Mouse (Mus musculus) heart, embryonic 16.5 days (tissue): ENCODE results near the gene Eif3d. TPM values are rescaled to one million over a fixed set of nuclear protein-coding genes. Genes with fewer than 3 reads are reported as not detected.

Experiments
- ATAC-seq: fragments of 200-750 bp; cut with Nextera tagmentation; replicated peaks from 2 replicates; pipeline ENCODE4 v1.8.0; 2017; ENCODE audit warnings: moderate number of reproducible peaks; ENCODE audit not compliant: insufficient read depth, low FRiP score; ENCODE audit errors: extremely low read depth
- H3K27ac ChIP-seq: fragments of 300-500 bp; sonication (generic); 2 replicates; pipeline ENCODE4 v1.5.1; 2014; ENCODE audit warnings: mild to moderate bottlenecking, low read length, control low read depth, moderate library complexity
- H3K27me3 ChIP-seq: fragments of 300-500 bp; sonication (generic); 2 replicates; pipeline ENCODE4 v1.6.1; 2014; ENCODE audit warnings: low read length, mixed read lengths; ENCODE audit not compliant: control insufficient read depth, insufficient read depth
- H3K36me3 ChIP-seq: fragments of 300-500 bp; sonication (generic); 2 replicates; pipeline ENCODE4 v1.6.1; 2014; ENCODE audit not compliant: control insufficient read depth, insufficient read depth
- H3K4me1 ChIP-seq: fragments of 300-500 bp; sonication (generic); 2 replicates; pipeline ENCODE4 v1.6.1; 2014; ENCODE audit warnings: low read length, mixed read lengths; ENCODE audit not compliant: control insufficient read depth, insufficient read depth
- H3K4me2 ChIP-seq: fragments of 300-500 bp; sonication (generic); 2 replicates; pipeline ENCODE4 v1.6.1; 2014; ENCODE audit warnings: low read depth, mild to moderate bottlenecking, control low read depth, low read length
- H3K4me3 ChIP-seq: fragments of 300-500 bp; sonication (generic); 2 replicates; pipeline ENCODE4 v1.5.1; 2014; ENCODE audit warnings: mild to moderate bottlenecking, control low read depth, low read length
- H3K9ac ChIP-seq: fragments of 300-500 bp; sonication (generic); 2 replicates; pipeline ENCODE4 v1.6.1; 2014; ENCODE audit warnings: low read length, control low read depth
- H3K9me3 ChIP-seq: fragments of 300-500 bp; sonication (generic); replicated peaks from 2 replicates; pipeline ENCODE4 v1.6.1; 2016; ENCODE audit warnings: low read length; ENCODE audit not compliant: control insufficient read depth
- WGBS: fragments of 180-500 bp; shearing (Covaris S2); extraction: QIAGEN DNeasy Blood & Tissue Kit; methylation state at CpG from one replicate; pipeline ENCODE4 v1.1.7; 2014; 5-methylcytosine and 5-hydroxymethylcytosine counted together
- polyA plus RNA-seq: library from polyadenylated mRNA; unstranded; fragments of >200 nt; fragmentation: Nextera tagmentation; extraction: Ambion mirVana; gene quantifications from 2 replicates; pipeline ENCODE4 v1.2.1, GENCODE M21; 2015

Gene Eif3d
- polyA plus RNA-seq, 1 experiment from 2014 or later, result 125 TPM

DNA sequence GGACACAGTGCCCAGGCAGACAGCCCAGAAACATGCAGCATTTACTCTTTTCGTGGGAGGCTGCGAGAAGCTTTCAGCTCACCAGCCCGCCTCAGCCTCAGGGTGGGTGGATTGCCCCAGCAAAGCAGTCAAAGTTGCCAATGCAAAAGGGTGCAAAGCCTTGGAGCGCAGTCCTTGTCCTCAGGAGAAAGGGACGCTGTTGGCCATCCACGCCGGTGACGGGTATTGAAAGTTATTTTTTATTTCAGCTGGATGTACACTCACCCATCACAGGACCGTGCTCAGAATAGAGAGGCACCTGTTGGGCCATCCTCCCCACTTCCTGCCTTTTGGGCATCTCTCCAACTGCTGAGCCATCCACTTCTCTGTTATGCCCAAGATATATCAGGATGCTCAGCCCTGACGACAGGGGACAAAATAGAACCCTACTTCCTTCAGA, 8.8 kb upstream of the Eif3d start:
- 77% methylated on average over 10 of the region's 10 CpGs for WGBS
- no peak overlapping the region for H3K27ac ChIP-seq
- peaks cover 5% of the 10 kb centered on the region; the same call in 1 of the 2 replicates for H3K27me3 ChIP-seq
- H3K9ac ChIP-seq, result no peak overlapping the region
- no peaks in the 10 kb centered on the region for H3K9me3 ChIP-seq
- no peaks in the 10 kb centered on the region for H3K4me1 ChIP-seq
- ATAC-seq, result no peak
- H3K4me2 ChIP-seq, result no peak overlapping the region
- no peak overlapping the region for H3K4me3 ChIP-seq
- H3K36me3 ChIP-seq, result no peaks in the 10 kb centered on the region

DNA sequence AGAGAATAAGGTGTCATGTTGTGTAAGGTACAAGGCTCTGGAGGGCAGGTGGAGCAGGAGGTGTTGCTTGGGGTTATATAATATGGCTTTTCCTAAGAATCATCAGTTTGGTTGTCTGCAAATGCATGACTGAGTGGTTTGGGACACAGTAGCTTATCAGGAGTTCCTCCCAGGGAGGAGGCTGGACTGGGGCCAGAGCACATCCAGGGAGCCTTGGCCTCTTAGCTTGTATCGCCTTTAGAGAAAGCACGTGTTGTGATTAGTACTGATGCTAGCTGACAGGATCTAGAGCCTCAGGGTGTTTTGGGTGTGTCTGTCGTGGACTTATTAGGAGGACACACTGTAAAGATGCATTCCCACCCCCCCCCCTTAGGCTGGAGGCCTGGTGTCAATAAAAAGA, 7.0 kb upstream of the Eif3d start:
- Histone ChIP-seq H3K27ac (no peak overlapping the region), H3K4me1 (no peaks in the 10 kb centered on the region), H3K27me3 (peaks cover 5% of the 10 kb centered on the region), H3K9ac (no peak overlapping the region), H3K36me3 (no peaks in the 10 kb centered on the region), H3K4me3 (no peak overlapping the region), H3K9me3 (no peaks in the 10 kb centered on the region), H3K4me2 (no peak overlapping the region)
- WGBS, result 39% methylated on average over 3 of the region's 3 CpGs
- no peak for ATAC-seq

DNA sequence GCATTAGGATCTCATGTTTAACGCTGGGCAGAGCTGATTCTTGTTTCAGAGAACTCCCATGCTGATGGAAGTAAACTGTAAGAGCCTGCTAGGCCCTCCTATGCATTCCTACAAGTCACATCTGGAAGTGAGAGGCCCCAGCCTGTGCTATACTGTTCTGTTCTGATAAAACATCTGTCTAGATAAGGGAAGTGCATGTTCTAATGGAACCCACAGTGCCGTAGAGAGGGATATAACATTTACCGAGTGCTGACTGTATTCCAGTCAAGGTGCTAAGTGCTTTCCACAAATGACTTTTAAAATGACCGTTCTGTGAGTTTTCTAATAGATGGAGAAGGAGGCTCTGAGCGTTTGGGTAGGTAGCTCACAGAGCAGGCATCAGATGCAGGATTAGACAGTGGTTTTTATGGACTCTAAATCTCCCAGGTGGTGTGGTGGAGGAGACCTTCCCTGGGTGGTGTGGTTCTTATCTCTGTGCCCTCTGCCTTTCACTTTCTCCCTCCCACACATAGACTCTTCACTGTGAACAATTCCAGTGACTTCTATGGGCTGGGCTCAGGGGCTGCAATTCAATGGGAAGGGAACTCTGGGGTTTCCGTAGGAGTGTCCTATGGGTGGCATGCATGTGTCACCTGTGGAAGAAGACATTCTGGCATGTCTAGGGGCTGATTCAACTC, 3.7 kb upstream of the Eif3d start:
- Histone ChIP-seq H3K9ac (no peak overlapping the region), H3K4me3 (no peak overlapping the region), H3K4me1 (peaks cover 8% of the 10 kb centered on the region), H3K36me3 (no peaks in the 10 kb centered on the region), H3K4me2 (no peak overlapping the region), H3K27ac (no peak overlapping the region), H3K9me3 (no peaks in the 10 kb centered on the region), H3K27me3 (no peaks in the 10 kb centered on the region; the same call in 1 of the 2 replicates)
- WGBS, result 59% methylated on average over 6 of the region's 6 CpGs
- ATAC-seq, result no peak

DNA sequence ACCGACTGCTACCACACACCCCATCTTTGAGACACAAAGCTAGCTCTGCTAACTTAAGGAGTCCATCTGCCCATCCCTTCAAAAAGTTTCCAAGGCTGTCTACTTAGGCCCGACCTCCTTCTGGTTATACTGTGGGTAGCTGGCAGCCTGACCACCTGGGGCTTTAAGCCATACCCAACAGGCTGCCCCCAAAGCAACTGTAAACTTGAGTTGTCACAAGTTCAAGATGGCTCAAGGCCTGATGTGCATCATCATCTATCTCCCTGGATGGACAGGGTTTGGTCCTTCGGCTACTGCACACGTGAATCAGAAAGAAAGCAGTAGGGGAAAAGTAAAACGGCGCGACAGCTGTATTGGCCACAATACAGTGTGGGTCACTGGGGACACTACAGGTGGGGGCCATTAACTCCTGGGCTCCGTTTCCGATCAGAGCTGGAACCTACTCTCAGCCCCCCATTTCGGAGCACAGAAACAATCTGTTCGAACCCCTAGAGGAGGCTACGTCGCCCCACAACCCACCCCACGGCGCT, 608 bp downstream of the Eif3d start:
- 2% methylated on average over 15 of the region's 15 CpGs for WGBS
- ATAC-seq, result peak; percentile 28

DNA sequence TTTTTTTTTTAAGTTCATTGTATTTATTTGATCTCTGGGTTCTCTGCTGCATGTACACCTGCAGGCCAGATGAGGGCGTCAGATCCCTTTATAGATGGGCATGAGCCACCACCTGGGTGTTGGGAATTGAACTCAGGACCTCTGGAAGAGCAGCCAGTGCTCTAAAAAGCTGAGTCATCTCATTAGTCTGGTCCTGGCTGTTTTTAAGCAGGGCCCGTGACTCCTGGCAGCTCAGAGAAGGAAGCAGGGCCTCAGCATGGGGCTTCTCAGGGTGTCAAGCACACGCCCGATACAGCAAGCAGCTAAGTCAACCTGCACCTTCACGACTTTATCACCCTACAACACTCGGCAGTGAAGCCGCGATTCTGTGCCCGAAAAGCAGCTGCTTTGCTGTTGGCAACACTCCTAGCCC, 5.5 kb downstream of the Eif3d start:
- Histone ChIP-seq H3K9ac (no peak overlapping the region), H3K9me3 (no peaks in the 10 kb centered on the region), H3K36me3 (peaks cover 81% of the 10 kb centered on the region), H3K4me1 (peaks cover 9% of the 10 kb centered on the region), H3K4me2 (no peak overlapping the region), H3K27ac (no peak overlapping the region), H3K4me3 (no peak overlapping the region), H3K27me3 (no peaks in the 10 kb centered on the region)
- 77% methylated on average over 9 of the region's 9 CpGs for WGBS
- ATAC-seq, result no peak

More for the DNA sequence above, 608 bp downstream of the Eif3d start:
- Histone ChIP-seq H3K4me3 (peak overlapping the region; percentile 95), H3K4me1 (peaks cover 13% of the 10 kb centered on the region), H3K9ac (peak overlapping the region; percentile 97), H3K27me3 (no peaks in the 10 kb centered on the region; the same call in 1 of the 2 replicates), H3K9me3 (no peaks in the 10 kb centered on the region), H3K4me2 (peak overlapping the region; percentile 98), H3K27ac (peak overlapping the region; percentile 100), H3K36me3 (peaks cover 32% of the 10 kb centered on the region)

DNA sequence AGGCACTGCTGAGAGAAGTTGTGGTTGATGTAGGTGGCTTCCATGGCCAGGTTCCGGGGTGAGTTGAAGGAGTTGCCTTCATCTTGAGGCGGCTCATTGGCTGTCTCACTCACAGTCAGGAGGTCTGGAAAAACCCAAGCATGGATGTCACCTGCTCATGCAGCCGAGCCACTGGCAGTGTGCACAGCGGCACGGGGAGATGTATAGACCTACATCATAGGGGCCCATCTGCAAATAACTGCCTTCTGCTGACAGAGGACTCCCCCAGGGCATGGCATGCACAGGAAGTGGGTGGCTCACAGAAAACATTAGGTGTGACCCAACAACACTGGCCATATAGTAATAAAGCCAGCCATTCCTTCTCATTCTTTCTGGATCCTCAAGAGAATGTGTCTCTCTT, 8.2 kb downstream of the Eif3d start:
- Histone ChIP-seq H3K9ac (no peak overlapping the region), H3K4me1 (no peaks in the 10 kb centered on the region), H3K4me3 (no peak overlapping the region), H3K36me3 (peaks cover 91% of the 10 kb centered on the region), H3K9me3 (no peaks in the 10 kb centered on the region), H3K4me2 (no peak overlapping the region), H3K27me3 (no peaks in the 10 kb centered on the region), H3K27ac (no peak overlapping the region)
- no peak for ATAC-seq
- 95% methylated on average over 5 of the region's 5 CpGs for WGBS

DNA sequence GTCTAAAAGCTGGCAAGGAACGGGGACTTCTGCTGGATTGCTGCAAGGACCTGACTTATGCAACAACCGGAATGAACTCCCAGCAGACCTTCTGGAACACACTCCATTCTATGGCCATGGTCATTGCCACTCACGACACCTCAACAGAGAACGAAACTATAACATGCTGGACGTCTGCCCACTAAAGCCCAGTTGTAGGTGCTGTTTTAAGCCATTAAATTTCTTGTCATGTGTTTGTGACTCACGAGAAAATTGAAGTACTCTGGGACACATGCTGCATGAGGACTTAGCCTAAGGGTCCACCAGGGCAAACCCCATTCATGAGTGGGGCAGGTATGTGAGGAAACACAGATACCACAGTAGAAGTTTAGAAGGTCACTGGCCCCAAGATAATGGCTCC, 9.9 kb downstream of the Eif3d start:
- WGBS, result 86% methylated on average over 6 of the region's 6 CpGs

DNA sequence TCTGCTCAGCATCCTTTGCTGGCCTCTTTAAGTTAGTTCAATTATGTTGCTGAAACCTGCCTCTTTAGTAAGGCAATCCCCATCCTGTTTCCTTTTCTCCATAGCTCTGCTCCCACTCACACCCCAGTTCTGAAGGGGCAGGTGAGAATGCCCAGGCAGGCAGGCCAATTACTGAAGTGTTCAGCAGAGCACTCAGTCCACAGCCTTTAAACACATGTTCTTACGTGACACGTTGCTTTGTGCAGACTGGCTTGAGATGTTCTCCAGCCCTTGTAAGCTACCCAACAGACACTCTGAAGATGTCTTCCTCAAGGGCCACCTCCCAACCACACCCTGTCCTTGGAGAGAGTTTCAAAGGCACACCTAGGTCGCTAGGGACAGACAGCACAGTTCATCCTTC, 12.5 kb downstream of the Eif3d start:
- Histone ChIP-seq H3K4me2 (no peak overlapping the region), H3K27me3 (peaks cover 18% of the 10 kb centered on the region), H3K4me1 (peaks cover 6% of the 10 kb centered on the region), H3K9me3 (no peaks in the 10 kb centered on the region), H3K27ac (no peak overlapping the region), H3K9ac (no peak overlapping the region), H3K4me3 (no peak overlapping the region), H3K36me3 (peaks cover 47% of the 10 kb centered on the region)
- 56% methylated on average over 3 of the region's 3 CpGs for WGBS
- no peak for ATAC-seq

More for the DNA sequence above, 9.9 kb downstream of the Eif3d start:
- H3K9ac ChIP-seq, result no peak overlapping the region
- H3K27ac ChIP-seq, result no peak overlapping the region
- H3K36me3 ChIP-seq, result peaks cover 73% of the 10 kb centered on the region
- peaks cover 5% of the 10 kb centered on the region for H3K4me1 ChIP-seq
- ATAC-seq, result no peak
- no peak overlapping the region for H3K4me3 ChIP-seq
- no peak overlapping the region for H3K4me2 ChIP-seq
- peaks cover 7% of the 10 kb centered on the region for H3K27me3 ChIP-seq
- no peaks in the 10 kb centered on the region for H3K9me3 ChIP-seq

DNA sequence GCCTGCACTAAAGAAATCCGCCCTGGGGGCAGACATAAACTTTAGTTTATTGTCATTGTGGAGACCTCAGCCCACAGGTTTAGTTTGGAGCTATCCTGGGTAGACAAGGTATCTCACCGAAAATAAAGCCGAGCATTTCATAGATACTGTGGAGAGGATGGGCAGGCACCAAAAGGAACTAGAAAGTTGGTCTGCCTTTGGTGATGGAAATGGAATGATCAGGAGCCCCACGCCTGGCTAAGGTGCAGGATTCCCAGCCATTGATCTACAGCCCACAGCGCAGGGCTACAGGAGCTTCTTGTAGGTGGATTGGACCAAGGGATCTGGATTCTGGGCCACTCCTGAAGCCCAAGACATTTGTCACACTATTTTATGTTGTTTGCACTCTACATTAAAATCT, 13.0 kb downstream of the Eif3d start:
- WGBS, result 42% methylated on average over 5 of the region's 5 CpGs
- Histone ChIP-seq H3K27ac (no peak overlapping the region), H3K9me3 (no peaks in the 10 kb centered on the region), H3K36me3 (peaks cover 42% of the 10 kb centered on the region), H3K4me2 (no peak overlapping the region), H3K27me3 (peaks cover 18% of the 10 kb centered on the region), H3K4me1 (peaks cover 6% of the 10 kb centered on the region), H3K4me3 (no peak overlapping the region), H3K9ac (no peak overlapping the region)
- ATAC-seq, result no peak
